Mouse (Mus musculus) forelimb bud, embryonic 11.5 days (tissue): ENCODE results near the gene Kpna1.

Experiments
- DNase-seq: peaks from one replicate; pipeline ENCODE4 v3.0.0-alpha.2; 2012; ENCODE audit warnings: low read depth, low spot score

Gene Kpna1

GRCm38 (mm10) chr16:36069819-36070575, 91.4 kb downstream of the Kpna1 start:
- no peak for DNase-seq

DNA sequence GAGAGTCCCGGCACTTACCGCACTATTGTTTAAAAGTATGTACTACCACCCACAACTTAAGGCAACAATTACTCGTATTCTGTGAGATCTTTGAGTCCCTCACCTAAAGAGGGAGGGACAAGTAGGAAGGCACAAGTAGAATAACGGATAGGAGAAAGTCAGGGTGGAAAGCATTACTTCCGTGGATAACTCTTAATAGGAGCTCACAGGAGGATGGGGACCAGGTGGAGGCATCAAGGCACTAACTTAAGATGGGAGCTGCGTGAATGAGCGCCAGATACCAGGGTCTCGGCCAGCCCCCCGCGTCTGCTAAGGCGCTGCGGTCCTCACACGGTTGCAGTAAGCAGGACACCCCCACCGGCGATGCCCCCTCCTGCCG, 92.5 kb downstream of the Kpna1 start:
- peak; percentile 57 for DNase-seq

GRCm38 (mm10) chr16:36071450-36072379, 93.2 kb downstream of the Kpna1 start, which contains the start of the genes Fam162a and Ccdc58:
Gene Fam162a, minus strand, starts transcription at chr16:36071594.
Gene Ccdc58, plus strand, starts transcription at chr16:36071685.
- peak; percentile 91 for DNase-seq

DNA sequence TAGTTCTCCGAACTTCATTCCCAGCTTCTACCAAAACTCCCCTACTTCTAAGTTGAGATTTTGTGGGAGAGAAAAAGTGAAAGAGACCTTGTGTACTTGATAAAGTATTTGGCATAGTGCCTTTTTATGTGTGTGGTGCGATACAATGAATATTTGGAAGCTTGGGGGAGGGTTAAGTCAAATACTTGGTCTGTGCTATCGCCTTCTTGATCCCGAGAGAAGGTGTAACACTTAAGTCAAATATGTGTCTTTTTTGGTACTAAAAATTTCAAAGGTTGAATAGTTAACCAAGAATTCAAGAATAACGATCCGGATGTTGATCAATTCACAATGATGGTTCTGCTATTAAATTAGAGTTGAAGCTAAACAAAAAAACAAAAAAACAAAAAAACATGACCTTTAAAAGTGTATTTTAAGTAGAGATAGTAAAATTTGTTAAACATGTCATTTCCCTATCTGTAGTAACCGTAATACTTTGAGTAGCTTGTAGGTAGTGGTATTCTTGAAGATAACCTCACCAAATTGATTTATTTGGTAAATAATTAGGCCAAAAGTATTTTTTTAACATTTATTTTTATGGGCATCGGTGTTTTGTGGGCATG, 94.0 kb downstream of the Kpna1 start:
- DNase-seq: no peak

DNA sequence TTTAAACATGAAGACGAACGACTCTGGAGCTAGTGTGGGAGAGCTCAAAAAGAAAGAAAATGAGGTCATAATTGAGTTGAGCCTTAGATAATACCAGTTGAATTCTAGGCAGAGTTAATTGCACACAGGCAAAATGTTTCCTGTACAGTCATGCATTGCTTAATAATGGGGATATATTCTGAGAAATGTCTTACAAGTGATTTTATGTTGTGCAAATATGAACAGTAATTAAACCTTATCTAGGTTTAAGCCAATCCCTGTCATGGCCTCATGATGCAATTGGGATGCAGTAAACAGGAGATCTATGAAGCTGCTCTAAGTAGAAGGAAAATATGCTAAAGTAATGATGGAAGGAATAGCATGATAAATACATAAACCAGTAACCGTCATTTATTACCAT, 96.2 kb downstream of the Kpna1 start:
- no peak for DNase-seq

DNA sequence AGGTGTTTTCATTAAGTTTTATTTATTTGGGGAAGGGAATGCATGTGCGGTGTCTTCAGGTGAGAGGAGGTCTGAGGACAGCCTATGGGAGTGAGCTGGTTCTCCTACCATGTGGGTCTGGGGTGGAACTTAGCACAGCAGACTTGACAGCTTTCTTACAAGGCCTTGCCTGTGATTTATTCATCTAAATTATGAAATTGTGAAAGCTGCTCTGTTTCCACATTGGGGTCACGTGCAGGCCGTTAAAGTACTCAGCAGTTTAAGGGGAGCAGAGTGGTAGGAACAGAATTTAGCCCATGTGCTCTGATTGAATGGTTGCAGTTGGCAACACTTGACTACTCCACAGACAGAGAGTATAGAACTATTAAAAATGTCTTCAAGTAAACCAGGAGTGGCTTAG, 101.4 kb downstream of the Kpna1 start:
- DNase-seq: no peak
